Mouse (Mus musculus): Measurements from ENCODE around the gene Olfr452.

The Olfr452 gene

DNA sequence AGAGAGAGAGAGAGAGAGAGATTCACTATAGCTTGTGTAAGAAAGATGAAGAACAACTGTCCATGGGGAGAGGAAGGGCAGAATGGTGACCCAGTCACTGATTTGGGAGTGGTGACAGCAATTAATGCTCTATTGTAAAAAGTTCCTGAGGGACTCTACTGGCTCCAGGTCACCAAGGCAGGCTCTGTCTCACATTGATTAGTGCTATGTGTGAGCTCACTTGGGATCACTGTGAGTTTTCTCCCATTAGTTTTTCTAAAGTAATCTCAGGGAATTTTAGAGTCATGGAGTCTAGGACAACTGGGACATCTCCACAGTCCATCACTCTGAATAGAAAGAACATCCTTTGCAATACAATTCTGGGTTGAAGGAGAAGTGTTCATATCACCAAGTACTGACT lies at the start of gene Olfr452:
Gene Olfr452, plus strand, starts transcription at position 301 of the 400 bp plus-strand sequence.
- in situ Hi-C loops (cut with MboI, MseI) = no loop called here

DNA sequence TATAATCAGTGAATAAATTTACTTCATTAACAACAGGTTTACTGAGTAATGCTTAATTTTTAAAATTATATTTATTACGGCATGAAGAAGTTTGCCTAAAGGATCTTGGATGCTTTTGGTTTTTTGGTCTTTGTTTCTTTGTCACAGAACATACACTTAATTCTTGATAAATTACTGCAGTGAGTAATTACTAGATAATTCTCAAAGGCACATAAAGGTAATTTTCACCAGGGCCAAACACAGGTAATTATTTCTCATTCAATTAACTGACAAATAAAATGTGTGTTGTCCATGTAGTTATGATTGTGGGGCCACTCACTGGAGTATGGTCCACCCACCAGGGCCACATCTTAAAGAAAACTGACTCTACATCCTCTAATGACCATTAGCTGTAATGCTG lies 45.8 kb upstream of the Olfr452 start, which contains the start of gene Olfr453:
Gene Olfr453, plus strand, starts transcription at position 301 of the 400 bp plus-strand sequence.
- in situ Hi-C loops (cut with MboI, MseI) = no loop called here

DNA sequence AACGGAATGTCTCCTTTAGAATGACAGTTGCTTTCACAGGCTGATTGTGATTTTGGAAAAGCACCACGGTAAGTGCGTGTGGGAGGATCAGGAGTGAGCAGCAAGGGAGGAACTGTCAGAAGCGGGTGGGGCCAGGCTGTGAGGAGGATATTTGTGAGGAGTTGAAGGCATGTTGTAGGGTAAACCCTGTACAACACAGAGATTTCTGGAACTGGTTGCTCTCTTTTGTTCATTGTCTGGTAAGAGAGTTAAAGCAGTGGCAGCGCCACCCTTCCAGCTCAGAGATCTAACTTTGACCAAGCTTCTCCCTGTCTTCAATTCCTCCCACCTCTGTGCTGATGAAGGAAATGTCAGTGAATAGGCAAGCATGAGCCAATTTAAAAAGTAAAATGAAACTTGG lies 42.6 kb upstream of the Olfr452 start:
- in situ Hi-C loops (cut with MboI, MseI) = no loop called here

DNA sequence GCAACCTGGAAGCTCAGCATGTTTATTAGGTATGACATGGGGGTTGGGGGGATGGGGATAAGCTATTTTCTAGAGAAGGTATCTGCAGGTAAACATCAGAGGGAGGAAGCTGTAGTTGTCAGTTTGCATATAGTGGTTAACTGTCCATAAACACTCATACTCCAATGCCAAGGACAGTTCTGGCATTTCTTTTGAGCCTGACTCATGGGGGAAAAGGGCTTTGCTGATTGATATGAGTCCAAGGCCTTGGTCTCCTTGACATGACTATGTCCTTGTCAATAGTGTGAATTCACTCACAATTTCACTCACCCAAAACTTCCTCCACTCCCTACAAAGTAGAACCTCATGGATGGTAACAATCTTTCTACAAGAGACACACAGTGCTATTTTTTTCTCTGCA lies 37.0 kb upstream of the Olfr452 start:
- in situ Hi-C loops (cut with MboI, MseI) = no loop called here

DNA sequence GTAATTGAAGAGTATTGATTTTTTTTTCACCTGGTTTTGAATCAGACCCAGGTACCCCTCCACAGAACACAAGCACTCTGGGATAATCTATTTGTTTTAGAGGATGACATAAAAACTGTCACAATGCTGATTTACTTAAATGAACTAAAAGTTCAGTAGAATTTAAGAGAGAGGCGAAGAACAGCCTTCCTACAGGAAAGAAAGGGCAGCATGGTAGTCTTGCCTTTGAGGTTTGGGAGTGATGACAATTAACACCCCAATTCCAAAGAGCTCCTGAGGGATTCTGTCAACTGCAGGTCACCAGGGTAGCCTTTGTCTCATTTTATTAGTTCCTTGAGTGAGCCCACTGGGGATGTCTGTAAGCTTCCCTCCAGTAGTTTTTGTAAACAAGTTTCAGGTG lies 28.8 kb upstream of the Olfr452 start, which contains the start of gene Olfr38:
Gene Olfr38, plus strand, starts transcription at position 301 of the 400 bp plus-strand sequence.
- in situ Hi-C loops (cut with MboI, MseI) = no loop called here

DNA sequence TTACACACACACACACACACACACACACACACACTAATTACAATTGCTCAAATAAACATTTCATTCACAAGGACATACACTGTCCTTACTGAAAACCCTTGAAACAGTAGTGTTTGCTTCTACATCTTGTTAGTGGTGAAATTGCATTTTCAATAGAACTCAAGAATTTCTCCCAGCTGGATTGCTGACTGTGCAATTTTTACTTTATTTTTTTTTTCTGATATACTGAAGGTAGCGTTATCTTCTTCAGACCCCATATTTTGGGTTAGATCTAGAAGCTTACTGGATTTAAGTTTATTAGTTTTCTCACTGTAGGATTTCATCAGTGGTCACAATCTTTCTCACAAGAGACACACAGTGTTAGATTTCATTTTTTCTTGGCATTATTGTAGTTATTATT lies 7.8 kb upstream of the Olfr452 start:
- in situ Hi-C loops (cut with MboI, MseI) = no loop called here

DNA sequence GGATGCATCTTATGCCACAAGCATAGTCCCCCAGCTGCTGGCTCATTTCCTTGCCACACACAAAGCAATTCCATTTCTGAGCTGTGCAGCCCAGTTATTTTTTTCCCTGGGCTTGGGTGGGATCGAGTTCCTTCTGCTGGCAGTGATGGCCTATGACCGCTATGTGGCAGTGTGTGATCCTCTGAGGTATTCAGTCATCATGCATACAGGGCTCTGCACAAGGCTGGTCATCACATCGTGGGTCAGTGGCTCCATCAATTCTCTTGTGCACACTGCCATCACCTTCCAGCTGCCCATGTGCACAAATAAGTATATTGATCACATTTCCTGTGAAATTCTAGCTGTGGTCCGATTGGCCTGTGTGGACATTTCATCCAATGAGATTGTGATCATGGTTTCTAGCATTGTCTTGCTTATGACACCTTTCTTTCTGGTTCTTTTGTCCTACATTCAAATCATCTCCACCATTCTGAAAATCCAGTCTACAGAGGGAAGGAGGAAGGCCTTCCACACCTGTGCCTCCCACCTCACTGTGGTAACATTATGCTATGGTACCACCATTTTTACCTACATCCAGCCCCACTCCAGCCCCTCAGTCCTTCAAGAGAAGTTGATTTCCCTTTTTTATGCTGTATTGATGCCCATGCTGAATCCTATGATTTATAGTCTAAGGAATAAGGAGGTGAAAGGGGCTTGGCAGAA lies 5.5 kb downstream of the Olfr452 start:
- in situ Hi-C loops (cut with MboI, MseI) = no loop called here

DNA sequence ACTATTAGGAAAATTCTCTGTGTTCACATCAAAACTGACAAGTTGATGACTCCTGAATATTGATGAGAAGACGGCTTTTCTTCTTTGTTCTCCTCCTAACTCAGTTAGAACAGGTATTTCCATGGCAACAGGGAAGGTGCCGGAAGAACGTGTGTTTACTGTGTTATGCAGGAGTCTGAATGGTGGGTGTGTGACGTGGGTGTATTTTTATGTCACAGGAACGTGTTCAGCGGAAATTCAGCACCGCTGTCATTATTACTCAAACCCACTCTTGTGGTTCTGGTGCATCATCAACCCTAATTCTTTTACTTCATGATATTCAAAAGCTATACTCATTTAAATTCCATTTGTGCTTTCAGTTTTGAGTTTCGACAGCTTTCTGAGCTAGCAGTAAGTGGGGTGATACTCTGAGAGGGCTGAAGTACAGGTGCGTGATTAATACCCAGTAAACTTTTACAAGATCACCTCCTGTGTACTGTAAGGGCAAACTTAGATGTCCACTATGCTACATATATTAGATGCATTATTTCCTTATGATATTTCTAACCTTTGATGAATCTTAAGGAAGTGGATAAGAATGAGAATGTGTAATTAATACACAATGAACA lies 6.2 kb downstream of the Olfr452 start:
- in situ Hi-C loops (cut with MboI, MseI) = no loop called here

DNA sequence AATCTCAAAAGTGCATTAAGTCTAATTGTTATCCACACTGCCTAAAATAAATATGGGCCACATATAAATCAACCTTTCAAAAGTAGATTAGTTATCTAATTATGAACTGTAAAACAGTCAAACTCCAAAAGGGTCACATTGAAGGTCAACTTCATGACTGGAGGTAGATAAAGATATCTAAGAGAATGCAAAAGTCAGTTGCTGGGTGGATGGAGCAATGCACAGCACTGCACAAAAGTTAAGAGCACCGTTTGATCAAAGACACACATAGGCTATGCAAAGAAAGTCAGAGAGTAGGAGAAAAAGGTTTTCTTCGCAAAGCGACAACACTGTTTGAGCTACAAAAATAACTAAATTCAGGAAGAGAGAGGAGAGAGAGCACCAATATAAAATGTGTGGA lies 10.1 kb downstream of the Olfr452 start:
- in situ Hi-C loops (cut with MboI, MseI) = no loop called here

DNA sequence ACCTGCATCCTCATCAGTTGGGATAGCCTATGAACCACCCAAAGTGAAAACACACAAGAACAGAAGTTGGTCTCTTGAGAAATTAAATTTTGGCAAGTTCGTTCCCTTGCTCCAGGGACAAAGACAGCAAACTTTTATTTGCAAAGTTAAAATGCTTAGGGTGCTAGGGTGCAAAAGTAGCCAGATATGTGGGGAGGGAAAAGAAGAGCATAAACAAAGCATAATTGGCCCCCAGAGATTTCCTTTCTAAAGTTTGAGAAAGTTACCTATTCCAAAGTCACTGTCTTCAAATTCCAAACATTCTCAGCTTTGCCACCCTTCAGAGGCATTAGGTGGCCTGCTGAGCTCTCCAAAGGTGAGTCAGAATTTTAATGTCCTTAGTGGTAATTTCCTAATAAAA lies 26.7 kb downstream of the Olfr452 start, which contains the start of gene Olfr450:
Gene Olfr450, plus strand, starts transcription at position 301 of the 400 bp plus-strand sequence.
- in situ Hi-C loops (cut with MboI, MseI) = no loop called here

DNA sequence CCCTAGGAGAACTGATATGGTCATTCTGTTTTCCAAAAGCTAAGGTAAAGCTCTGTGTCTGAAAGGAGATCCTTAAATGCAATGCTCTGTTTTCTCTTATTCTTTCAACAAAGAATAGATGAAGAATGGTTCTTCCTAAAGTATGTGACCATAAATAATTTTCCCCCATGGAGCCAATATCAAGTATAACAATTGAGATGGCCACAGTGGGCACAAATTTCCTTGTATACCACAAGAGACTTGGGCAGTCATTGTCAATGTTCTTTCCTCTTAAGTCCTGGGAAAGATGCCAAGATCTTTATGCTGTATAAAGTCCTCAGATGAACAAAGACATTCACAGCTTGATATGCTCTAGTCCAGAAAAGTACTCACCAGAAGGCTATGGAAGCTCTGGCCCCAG lies 49.2 kb downstream of the Olfr452 start, which contains the start of gene Olfr449:
Gene Olfr449, plus strand, starts transcription at position 301 of the 400 bp plus-strand sequence.
- in situ Hi-C loops (cut with MboI, MseI) = no loop called here

All from T-helper 2 cell (primary cell).